Mouse (Mus musculus): ENCODE data around the gene Tra2a. TPM values are rescaled to one million over a fixed set of nuclear protein-coding genes. Genes with fewer than 3 reads are reported as not detected.
A peak's percentile ranks its signal among the peaks of the same experiment; 100 is the strongest.

The Tra2a gene
- polyA plus RNA-seq, 1 experiment = 26.5 TPM

DNA sequence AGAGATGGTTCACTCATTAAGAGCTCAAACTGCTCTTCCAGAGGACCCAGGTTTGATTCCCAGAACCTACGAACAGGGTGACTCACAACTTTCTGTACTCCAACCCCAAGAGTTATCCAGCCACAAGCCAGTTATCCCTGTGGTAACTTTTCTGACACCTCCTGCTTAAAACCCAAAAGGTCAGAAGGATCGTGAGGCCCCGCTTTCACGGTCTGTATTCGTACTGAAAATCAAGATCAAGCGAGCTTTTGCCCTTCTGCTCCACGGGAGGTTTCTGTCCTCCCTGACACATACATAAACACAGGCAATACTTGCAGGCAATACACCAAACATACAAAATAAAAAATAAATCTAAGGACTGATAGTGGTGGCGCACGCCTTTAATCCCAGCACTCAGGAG lies 27.5 kb downstream of the Tra2a start:
- TF ChIP-seq USF1 (IDR thresholded peaks at IDR 0.05; ENCODE audit: low read depth) (no peak), POLR2AphosphoS2 (IDR thresholded peaks at IDR 0.05; ENCODE audit: insufficient read length, low read depth) (no peak), MYOD1 (IDR thresholded peaks at IDR 0.05; ENCODE audit: control insufficient read depth in 1 of 3, insufficient read length in 2 of 3, low read depth in 2 of 3) (peak in 1 of 3 experiments; percentile 67), MAX (IDR thresholded peaks at IDR 0.05; ENCODE audit: low read depth) (peak; percentile 81), POLR2A (IDR thresholded peaks at IDR 0.05; ENCODE audit: insufficient read length, low read depth) (no peak), CEBPB (IDR thresholded peaks at IDR 0.05; ENCODE audit: insufficient read depth, poor library complexity, severe bottlenecking) (peak; percentile 76), TCF3 (IDR thresholded peaks at IDR 0.05; ENCODE audit: insufficient read length, low read depth) (no peak), REST (IDR thresholded peaks at IDR 0.05; ENCODE audit: insufficient read depth, insufficient read length) (no peak), TCF12 (IDR thresholded peaks at IDR 0.05; ENCODE audit: insufficient read depth, poor library complexity, severe bottlenecking) (peak; percentile 75), SRF (IDR thresholded peaks at IDR 0.05; ENCODE audit: control insufficient read depth, insufficient read length, low read depth) (no peak), MYOG (IDR thresholded peaks at IDR 0.05; ENCODE audit: control insufficient read depth in 1 of 3, insufficient read depth in 1 of 3, insufficient read length in 2 of 3, low read depth in 2 of 3) (peak in 1 of 3 experiments; percentile 21), E2F4 (IDR thresholded peaks at IDR 0.05; ENCODE audit: insufficient read depth) (peak; percentile 72)
- Histone ChIP-seq H3K36me3 (ENCODE audit: control insufficient read depth, insufficient read depth) (no peaks in the 10 kb centered on the region), H3K4me3 (no peak overlapping the region), H3K27me3 (ENCODE audit: control insufficient read depth, insufficient read depth, insufficient read length) (no peaks in the 10 kb centered on the region), H3K4me2 (ENCODE audit: low read depth) (no peak overlapping the region), H3ac (ENCODE audit: control insufficient read depth, insufficient read length) (no peak overlapping the region), H3K79me2 (ENCODE audit: control insufficient read depth, insufficient read depth) (no peaks in the 10 kb centered on the region)

GRCm38 (mm10) chr6:49233356-49233755 lies 30.5 kb downstream of the Tra2a start:
- Histone ChIP-seq H3K4me3 (no peak overlapping the region), H3K79me2 (ENCODE audit: control insufficient read depth, insufficient read depth) (no peaks in the 10 kb centered on the region), H3K36me3 (ENCODE audit: control insufficient read depth, insufficient read depth) (no peaks in the 10 kb centered on the region), H3K27me3 (ENCODE audit: control insufficient read depth, insufficient read depth, insufficient read length) (peaks cover 10% of the 10 kb centered on the region), H3K4me2 (ENCODE audit: low read depth) (no peak overlapping the region), H3ac (ENCODE audit: control insufficient read depth, insufficient read length) (no peak overlapping the region)
- TF ChIP-seq POLR2A (IDR thresholded peaks at IDR 0.05; ENCODE audit: insufficient read length, low read depth) (no peak), USF1 (IDR thresholded peaks at IDR 0.05; ENCODE audit: low read depth) (no peak), TCF3 (IDR thresholded peaks at IDR 0.05; ENCODE audit: insufficient read length, low read depth) (no peak), MYOD1 (IDR thresholded peaks at IDR 0.05; ENCODE audit: control insufficient read depth in 1 of 3, insufficient read length in 2 of 3, low read depth in 2 of 3) (no peak), SRF (IDR thresholded peaks at IDR 0.05; ENCODE audit: control insufficient read depth, insufficient read length, low read depth) (no peak), POLR2AphosphoS2 (IDR thresholded peaks at IDR 0.05; ENCODE audit: insufficient read length, low read depth) (no peak), TCF12 (IDR thresholded peaks at IDR 0.05; ENCODE audit: insufficient read depth, poor library complexity, severe bottlenecking) (no peak), CEBPB (IDR thresholded peaks at IDR 0.05; ENCODE audit: insufficient read depth, poor library complexity, severe bottlenecking) (no peak)

DNA sequence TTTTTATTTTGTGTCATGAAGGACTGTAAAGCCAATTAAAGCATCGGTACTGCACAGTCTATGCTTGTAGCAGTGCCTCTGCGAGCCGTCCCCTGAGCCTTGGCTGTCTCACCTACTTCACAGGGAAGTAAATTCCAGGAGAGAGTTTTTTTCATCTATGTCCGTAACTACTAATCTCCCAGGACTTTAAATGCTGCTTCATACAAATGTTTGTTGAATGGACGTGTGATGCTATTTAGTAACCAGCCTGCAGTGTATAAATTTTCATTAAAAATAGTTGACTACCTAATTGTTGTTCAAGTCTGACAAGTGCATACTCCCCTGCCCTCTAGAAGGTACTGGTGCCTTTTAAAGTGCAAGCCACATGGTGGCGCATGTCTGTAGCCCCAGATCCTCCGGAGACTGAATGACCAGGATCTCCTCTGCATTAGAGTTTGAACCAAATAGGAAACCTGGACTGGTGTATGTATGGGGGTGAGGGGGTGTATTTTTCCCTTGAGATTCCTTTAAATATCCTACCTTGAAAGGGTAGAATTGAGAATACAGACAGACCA lies 35.6 kb downstream of the Tra2a start:
- no peak overlapping the region for H3K4me2 ChIP-seq (ENCODE audit: low read depth)
- no peak overlapping the region for H3ac ChIP-seq (ENCODE audit: control insufficient read depth, insufficient read length)
- no peaks in the 10 kb centered on the region for H3K36me3 ChIP-seq (ENCODE audit: control insufficient read depth, insufficient read depth)
- no peaks in the 10 kb centered on the region for H3K79me2 ChIP-seq (ENCODE audit: control insufficient read depth, insufficient read depth)
- TF ChIP-seq CEBPB (IDR thresholded peaks at IDR 0.05; ENCODE audit: insufficient read depth, poor library complexity, severe bottlenecking) (no peak), POLR2AphosphoS2 (IDR thresholded peaks at IDR 0.05; ENCODE audit: insufficient read length, low read depth) (no peak), TCF12 (IDR thresholded peaks at IDR 0.05; ENCODE audit: insufficient read depth, poor library complexity, severe bottlenecking) (no peak), MYOG (IDR thresholded peaks at IDR 0.05; ENCODE audit: control insufficient read depth in 1 of 3, insufficient read depth in 1 of 3, insufficient read length in 2 of 3, low read depth in 2 of 3) (no peak), SRF (IDR thresholded peaks at IDR 0.05; ENCODE audit: control insufficient read depth, insufficient read length, low read depth) (no peak), REST (IDR thresholded peaks at IDR 0.05; ENCODE audit: insufficient read depth, insufficient read length) (no peak), E2F4 (IDR thresholded peaks at IDR 0.05; ENCODE audit: insufficient read depth) (no peak), TCF3 (IDR thresholded peaks at IDR 0.05; ENCODE audit: insufficient read length, low read depth) (no peak), MYOD1 (IDR thresholded peaks at IDR 0.05; ENCODE audit: control insufficient read depth in 1 of 3, insufficient read length in 2 of 3, low read depth in 2 of 3) (no peak), MAX (IDR thresholded peaks at IDR 0.05; ENCODE audit: low read depth) (no peak)
- H3K4me3 ChIP-seq = no peak overlapping the region
- H3K27me3 ChIP-seq (ENCODE audit: control insufficient read depth, insufficient read depth, insufficient read length) = peaks cover 37% of the 10 kb centered on the region

DNA sequence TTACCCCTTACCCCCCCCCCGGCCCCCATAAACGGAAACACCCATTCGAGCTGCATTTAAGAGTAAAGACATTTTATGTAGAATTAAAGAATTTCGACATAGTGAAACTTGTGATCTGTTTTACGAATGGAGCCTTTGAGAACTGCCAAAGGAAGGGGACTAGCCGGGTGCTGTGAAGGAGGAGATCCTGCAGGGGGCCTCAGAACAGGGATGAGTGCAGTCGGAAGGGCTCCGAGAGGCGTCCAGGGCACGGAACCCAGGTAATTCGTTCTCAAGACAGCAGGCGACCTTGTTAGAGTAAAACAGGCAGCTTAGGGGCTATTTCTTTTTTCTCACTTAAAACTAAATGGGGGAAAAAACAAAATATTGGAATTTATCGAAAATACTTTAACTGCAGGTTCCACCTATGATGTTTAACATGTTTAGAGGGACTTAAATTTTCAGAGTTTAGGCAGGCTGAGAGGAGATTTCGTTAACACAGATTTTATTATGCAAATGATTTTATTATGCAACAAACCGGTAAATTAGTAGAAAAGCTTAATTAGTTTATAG lies 36.6 kb downstream of the Tra2a start:
- peaks cover 42% of the 10 kb centered on the region for H3K27me3 ChIP-seq (ENCODE audit: control insufficient read depth, insufficient read depth, insufficient read length)
- TF ChIP-seq SRF (IDR thresholded peaks at IDR 0.05; ENCODE audit: control insufficient read depth, insufficient read length, low read depth) (no peak), E2F4 (IDR thresholded peaks at IDR 0.05; ENCODE audit: insufficient read depth) (no peak), MAX (IDR thresholded peaks at IDR 0.05; ENCODE audit: low read depth) (no peak), POLR2AphosphoS2 (IDR thresholded peaks at IDR 0.05; ENCODE audit: insufficient read length, low read depth) (no peak), USF1 (IDR thresholded peaks at IDR 0.05; ENCODE audit: low read depth) (no peak), CEBPB (IDR thresholded peaks at IDR 0.05; ENCODE audit: insufficient read depth, poor library complexity, severe bottlenecking) (no peak), POLR2A (IDR thresholded peaks at IDR 0.05; ENCODE audit: insufficient read length, low read depth) (no peak), MYOG (IDR thresholded peaks at IDR 0.05; ENCODE audit: control insufficient read depth in 1 of 3, insufficient read depth in 1 of 3, insufficient read length in 2 of 3, low read depth in 2 of 3) (no peak), MYOD1 (IDR thresholded peaks at IDR 0.05; ENCODE audit: control insufficient read depth in 1 of 3, insufficient read length in 2 of 3, low read depth in 2 of 3) (no peak), REST (IDR thresholded peaks at IDR 0.05; ENCODE audit: insufficient read depth, insufficient read length) (no peak), TCF12 (IDR thresholded peaks at IDR 0.05; ENCODE audit: insufficient read depth, poor library complexity, severe bottlenecking) (no peak), TCF3 (IDR thresholded peaks at IDR 0.05; ENCODE audit: insufficient read length, low read depth) (no peak)
- H3ac ChIP-seq (ENCODE audit: control insufficient read depth, insufficient read length) = no peak overlapping the region
- no peak overlapping the region for H3K4me3 ChIP-seq
- no peak overlapping the region for H3K4me2 ChIP-seq (ENCODE audit: low read depth)
- H3K36me3 ChIP-seq (ENCODE audit: control insufficient read depth, insufficient read depth) = no peaks in the 10 kb centered on the region
- no peaks in the 10 kb centered on the region for H3K79me2 ChIP-seq (ENCODE audit: control insufficient read depth, insufficient read depth)
